Mouse (Mus musculus): ENCODE results near the gene Atp6v0a1. TPM values are rescaled to one million over a fixed set of nuclear protein-coding genes. Genes with fewer than 3 reads are reported as not detected.

Atp6v0a1 gene
- polyA plus RNA-seq, 1 experiment from 2014 or later, result 38.8 TPM

GRCm38 (mm10) chr11:101066549-101067412 is 57.5 kb downstream of the Atp6v0a1 start:
- no peaks in the 10 kb centered on the region for H3K9me3 ChIP-seq (ENCODE audit: control insufficient read depth, low read length)
- ATAC-seq, result peak; percentile 9; the same call in 1 of the 2 replicates
- peak overlapping the region; percentile 44 for H3K9ac ChIP-seq (ENCODE audit: low read depth, low read length)
- H3K4me3 ChIP-seq (ENCODE audit: low read length), result peak overlapping the region; percentile 35
- H3K27me3 ChIP-seq (replicated peaks; ENCODE audit: control insufficient read depth, insufficient read depth, low read length), result no peaks in the 10 kb centered on the region
- H3K4me2 ChIP-seq (ENCODE audit: low read depth, low read length), result peak overlapping the region; percentile 50
- WGBS, result 17% methylated on average over 18 of the region's 18 CpGs
- H3K27ac ChIP-seq (ENCODE audit: low read length), result peak overlapping the region; percentile 34; the same call in 1 of the 2 replicates
- H3K4me1 ChIP-seq (ENCODE audit: control insufficient read depth, insufficient read depth, low read length), result peaks cover 40% of the 10 kb centered on the region
- H3K36me3 ChIP-seq (ENCODE audit: control insufficient read depth, insufficient read depth, low read length), result no peaks in the 10 kb centered on the region

DNA sequence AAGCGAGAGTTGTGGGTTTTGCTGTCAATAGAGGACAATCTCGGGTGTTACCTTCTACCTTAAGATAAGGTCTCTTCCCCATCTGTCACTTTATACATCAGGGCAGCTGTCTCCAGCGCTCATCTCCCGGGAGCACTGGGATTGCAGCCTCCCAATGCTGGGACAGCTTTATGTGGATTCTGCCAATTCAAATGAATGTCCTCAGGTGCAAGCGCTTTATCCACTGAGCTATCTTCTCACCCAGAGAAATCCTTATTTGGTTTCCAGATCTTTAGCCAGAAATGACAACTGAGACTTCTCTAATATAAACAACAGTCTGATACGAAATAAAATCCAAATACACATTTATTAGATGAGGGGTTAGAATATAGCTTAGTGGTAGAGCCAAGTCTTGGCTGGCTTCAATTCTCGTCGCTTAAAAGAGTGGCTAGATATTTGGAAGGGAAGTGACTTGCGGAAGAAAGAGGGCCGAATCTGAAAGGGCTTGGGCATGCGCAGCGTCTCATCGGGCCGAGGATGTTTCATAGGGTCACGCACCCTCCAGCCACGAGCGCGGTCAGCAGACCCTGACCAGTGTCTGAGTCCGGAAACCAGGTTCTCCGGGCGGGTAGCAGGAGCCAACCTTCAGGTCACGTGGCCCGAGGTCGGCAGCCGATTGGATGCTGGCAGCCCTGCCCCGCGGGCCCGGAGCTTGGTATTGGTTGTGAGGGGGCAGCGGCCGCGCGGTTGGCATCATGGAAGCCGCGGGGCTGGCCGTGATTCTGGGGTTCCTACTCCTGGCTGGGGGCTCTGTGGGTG is 60.3 kb downstream of the Atp6v0a1 start, which contains the start of gene Naglu:
Naglu (plus strand) TSS at position 622 of the 798 bp plus-strand sequence.
- H3K27ac ChIP-seq (ENCODE audit: low read length), result 0 out of 2 replicates have a peak within 1 kb of the TSS, but pooled peaks have one; percentile 60
- no peaks in the 10 kb centered on the region for H3K36me3 ChIP-seq (ENCODE audit: control insufficient read depth, insufficient read depth, low read length)
- no peaks in the 10 kb centered on the region for H3K27me3 ChIP-seq (replicated peaks; ENCODE audit: control insufficient read depth, insufficient read depth, low read length)
- H3K4me3 ChIP-seq (ENCODE audit: low read length), result peak within 1 kb of the TSS; percentile 79
- peak within 1 kb of the TSS; percentile 81 for H3K9ac ChIP-seq (ENCODE audit: low read depth, low read length)
- peak within 1 kb of the TSS; percentile 96 for H3K4me2 ChIP-seq (ENCODE audit: low read depth, low read length)
- H3K4me1 ChIP-seq (ENCODE audit: control insufficient read depth, insufficient read depth, low read length), result peaks cover 14% of the 10 kb centered on the region
- WGBS, result 5% methylated on average over 35 of the region's 35 CpGs
- peak; percentile 88 for ATAC-seq
- H3K9me3 ChIP-seq (ENCODE audit: control insufficient read depth, low read length), result no peaks in the 10 kb centered on the region

DNA sequence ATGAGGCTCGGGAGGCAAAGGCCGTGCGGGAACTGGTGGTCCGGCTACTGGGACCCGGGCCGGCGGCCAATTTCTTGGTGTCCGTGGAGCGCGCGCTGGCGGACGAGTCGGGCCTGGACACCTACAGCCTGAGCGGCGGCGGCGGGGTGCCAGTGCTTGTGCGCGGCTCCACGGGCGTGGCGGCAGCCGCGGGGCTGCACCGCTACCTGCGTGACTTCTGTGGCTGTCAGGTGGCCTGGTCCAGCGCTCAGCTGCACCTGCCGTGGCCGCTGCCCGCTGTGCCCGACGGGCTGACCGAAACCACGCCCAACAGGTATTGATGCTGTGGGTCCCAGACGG is 60.9 kb downstream of the Atp6v0a1 start:
- under 1% methylated on average over 36 of the region's 36 CpGs for WGBS
- ATAC-seq, result peak; percentile 71
- 0 out of 2 replicates have a peak overlapping the region, but pooled peaks have one; percentile 60 for H3K27ac ChIP-seq (ENCODE audit: low read length)
- no peaks in the 10 kb centered on the region for H3K27me3 ChIP-seq (replicated peaks; ENCODE audit: control insufficient read depth, insufficient read depth, low read length)
- no peaks in the 10 kb centered on the region for H3K36me3 ChIP-seq (ENCODE audit: control insufficient read depth, insufficient read depth, low read length)
- peak overlapping the region; percentile 81 for H3K9ac ChIP-seq (ENCODE audit: low read depth, low read length)
- peaks cover 11% of the 10 kb centered on the region for H3K4me1 ChIP-seq (ENCODE audit: control insufficient read depth, insufficient read depth, low read length)
- H3K4me2 ChIP-seq (ENCODE audit: low read depth, low read length), result peak overlapping the region; percentile 96
- peak overlapping the region; percentile 79 for H3K4me3 ChIP-seq (ENCODE audit: low read length)
- no peaks in the 10 kb centered on the region for H3K9me3 ChIP-seq (ENCODE audit: control insufficient read depth, low read length)

DNA sequence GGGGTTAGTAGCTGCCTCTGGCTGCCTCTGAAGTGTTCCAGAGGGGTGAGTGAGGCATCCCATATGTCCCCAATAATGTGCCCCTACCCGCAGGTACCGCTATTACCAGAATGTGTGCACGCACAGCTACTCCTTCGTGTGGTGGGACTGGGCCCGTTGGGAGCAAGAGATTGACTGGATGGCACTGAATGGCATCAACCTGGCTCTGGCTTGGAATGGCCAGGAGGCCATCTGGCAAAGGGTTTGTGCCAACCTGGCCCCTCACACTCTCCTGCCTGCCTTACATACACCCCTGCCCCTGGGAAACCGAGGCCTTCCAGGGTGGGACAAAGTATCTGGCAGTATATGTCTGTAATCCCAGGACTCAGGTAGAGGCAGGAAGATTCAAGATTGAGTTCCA is 61.7 kb downstream of the Atp6v0a1 start:
- no peak overlapping the region for H3K4me3 ChIP-seq (ENCODE audit: low read length)
- H3K9me3 ChIP-seq (ENCODE audit: control insufficient read depth, low read length), result no peaks in the 10 kb centered on the region
- no peaks in the 10 kb centered on the region for H3K27me3 ChIP-seq (replicated peaks; ENCODE audit: control insufficient read depth, insufficient read depth, low read length)
- no peak for ATAC-seq
- no peak overlapping the region for H3K9ac ChIP-seq (ENCODE audit: low read depth, low read length)
- 73% methylated on average over 6 of the region's 6 CpGs for WGBS
- H3K4me1 ChIP-seq (ENCODE audit: control insufficient read depth, insufficient read depth, low read length), result peaks cover 10% of the 10 kb centered on the region
- no peak overlapping the region for H3K27ac ChIP-seq (ENCODE audit: low read length)
- H3K36me3 ChIP-seq (ENCODE audit: control insufficient read depth, insufficient read depth, low read length), result no peaks in the 10 kb centered on the region
- H3K4me2 ChIP-seq (ENCODE audit: low read depth, low read length), result peak overlapping the region; percentile 96

DNA sequence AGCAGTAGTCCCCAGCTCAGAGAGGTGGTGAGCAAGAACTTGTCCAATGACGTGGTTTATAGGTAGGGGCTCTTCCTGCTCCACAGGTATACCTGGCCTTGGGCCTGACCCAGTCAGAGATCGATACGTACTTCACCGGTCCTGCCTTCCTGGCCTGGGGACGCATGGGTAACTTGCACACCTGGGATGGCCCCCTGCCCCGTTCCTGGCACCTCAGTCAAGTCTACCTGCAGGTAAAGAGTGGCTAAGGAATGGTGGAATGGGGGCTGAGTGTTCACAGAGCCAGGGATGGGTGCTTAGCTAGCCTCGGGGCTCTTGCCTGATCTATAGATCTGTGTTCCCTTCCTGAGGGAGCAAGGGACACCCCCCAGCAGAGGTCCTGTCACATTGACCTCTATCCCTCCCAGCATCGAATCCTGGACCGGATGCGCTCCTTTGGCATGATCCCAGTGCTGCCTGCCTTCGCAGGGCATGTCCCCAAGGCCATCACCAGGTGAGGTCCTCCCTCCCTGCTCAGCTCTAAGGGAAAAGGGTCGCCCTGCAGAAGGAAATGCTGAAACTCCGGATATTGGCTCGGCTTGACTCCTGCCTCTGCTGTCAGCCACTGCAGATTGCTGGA is 62.7 kb downstream of the Atp6v0a1 start:
- Histone ChIP-seq H3K36me3 (ENCODE audit: control insufficient read depth, insufficient read depth, low read length) (no peaks in the 10 kb centered on the region), H3K4me2 (ENCODE audit: low read depth, low read length) (no peak overlapping the region), H3K4me3 (ENCODE audit: low read length) (no peak overlapping the region), H3K9ac (ENCODE audit: low read depth, low read length) (no peak overlapping the region), H3K4me1 (ENCODE audit: control insufficient read depth, insufficient read depth, low read length) (peaks cover 3% of the 10 kb centered on the region; the same call in 1 of the 2 replicates), H3K9me3 (ENCODE audit: control insufficient read depth, low read length) (no peaks in the 10 kb centered on the region), H3K27me3 (replicated peaks; ENCODE audit: control insufficient read depth, insufficient read depth, low read length) (no peaks in the 10 kb centered on the region), H3K27ac (ENCODE audit: low read length) (no peak overlapping the region)
- ATAC-seq, result no peak
- WGBS, result 76% methylated on average over 14 of the region's 14 CpGs

DNA sequence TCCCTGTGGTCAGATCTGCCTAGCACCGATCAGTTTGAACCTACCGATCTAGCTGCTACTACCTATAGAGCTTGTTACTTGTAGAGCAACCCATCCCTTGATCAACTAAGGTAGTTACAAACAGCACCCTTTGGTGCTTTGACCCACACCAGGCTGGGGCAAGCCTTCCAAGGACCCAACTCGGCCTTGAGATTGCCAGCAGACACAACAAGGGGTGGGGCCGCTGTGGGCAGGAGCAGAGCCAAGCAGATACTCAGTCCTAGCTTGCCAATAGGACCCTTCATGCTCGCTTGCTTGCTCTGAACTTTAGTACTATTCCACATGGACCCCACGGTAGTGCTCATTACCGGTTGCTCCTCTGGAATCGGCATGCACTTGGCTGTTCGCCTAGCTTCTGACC is 68.9 kb downstream of the Atp6v0a1 start, which contains the start of gene Hsd17b1:
Hsd17b1 (plus strand) TSS at position 291 of the 400 bp plus-strand sequence.
- 76% methylated on average over 9 of the region's 9 CpGs for WGBS

DNA sequence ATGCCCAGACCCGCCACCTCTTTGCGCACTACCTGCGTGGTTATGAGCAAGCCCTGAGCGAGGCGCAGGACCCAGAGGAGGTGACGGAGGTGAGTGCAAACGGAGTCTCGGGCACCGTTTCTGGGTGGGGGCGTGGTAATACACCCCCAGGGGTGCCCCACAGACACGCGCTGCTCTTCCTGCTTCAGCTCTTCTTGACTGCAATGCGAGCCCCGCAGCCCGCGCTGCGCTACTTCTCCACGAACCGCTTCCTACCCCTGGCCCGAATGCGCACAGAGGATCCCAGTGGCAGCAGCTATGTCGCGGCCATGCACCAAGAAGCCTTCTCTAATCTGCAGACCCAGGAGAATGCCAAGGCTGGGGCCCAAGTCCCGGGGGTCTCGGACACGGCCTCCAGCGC is 70.5 kb downstream of the Atp6v0a1 start:
- H3K4me2 ChIP-seq (ENCODE audit: low read depth, low read length), result peak overlapping the region; percentile 16; the same call in 1 of the 2 replicates
- WGBS, result 5% methylated on average over 27 of the region's 27 CpGs
- H3K9ac ChIP-seq (ENCODE audit: low read depth, low read length), result 0 out of 2 replicates have a peak overlapping the region, but pooled peaks have one; percentile 26
- no peak for ATAC-seq
- no peaks in the 10 kb centered on the region for H3K9me3 ChIP-seq (ENCODE audit: control insufficient read depth, low read length)
- no peak overlapping the region for H3K27ac ChIP-seq (ENCODE audit: low read length)
- H3K27me3 ChIP-seq (replicated peaks; ENCODE audit: control insufficient read depth, insufficient read depth, low read length), result peaks cover 33% of the 10 kb centered on the region
- H3K4me1 ChIP-seq (ENCODE audit: control insufficient read depth, insufficient read depth, low read length), result peaks cover 17% of the 10 kb centered on the region
- peak overlapping the region; percentile 21 for H3K4me3 ChIP-seq (ENCODE audit: low read length)
- H3K36me3 ChIP-seq (ENCODE audit: control insufficient read depth, insufficient read depth, low read length), result no peaks in the 10 kb centered on the region; the same call in 1 of the 2 replicates

More for the DNA sequence above, 68.9 kb downstream of the Atp6v0a1 start, which contains the start of gene Hsd17b1:
- H3K4me2 ChIP-seq (ENCODE audit: low read depth, low read length), result no peak within 1 kb of the TSS
- no peaks in the 10 kb centered on the region for H3K36me3 ChIP-seq (ENCODE audit: control insufficient read depth, insufficient read depth, low read length)
- no peak within 1 kb of the TSS for H3K4me3 ChIP-seq (ENCODE audit: low read length)
- no peaks in the 10 kb centered on the region for H3K9me3 ChIP-seq (ENCODE audit: control insufficient read depth, low read length)
- peaks cover 33% of the 10 kb centered on the region for H3K27me3 ChIP-seq (replicated peaks; ENCODE audit: control insufficient read depth, insufficient read depth, low read length)
- no peak within 1 kb of the TSS for H3K27ac ChIP-seq (ENCODE audit: low read length)
- no peak within 1 kb of the TSS for H3K9ac ChIP-seq (ENCODE audit: low read depth, low read length)
- ATAC-seq, result no peak
- peaks cover 9% of the 10 kb centered on the region for H3K4me1 ChIP-seq (ENCODE audit: control insufficient read depth, insufficient read depth, low read length)

DNA sequence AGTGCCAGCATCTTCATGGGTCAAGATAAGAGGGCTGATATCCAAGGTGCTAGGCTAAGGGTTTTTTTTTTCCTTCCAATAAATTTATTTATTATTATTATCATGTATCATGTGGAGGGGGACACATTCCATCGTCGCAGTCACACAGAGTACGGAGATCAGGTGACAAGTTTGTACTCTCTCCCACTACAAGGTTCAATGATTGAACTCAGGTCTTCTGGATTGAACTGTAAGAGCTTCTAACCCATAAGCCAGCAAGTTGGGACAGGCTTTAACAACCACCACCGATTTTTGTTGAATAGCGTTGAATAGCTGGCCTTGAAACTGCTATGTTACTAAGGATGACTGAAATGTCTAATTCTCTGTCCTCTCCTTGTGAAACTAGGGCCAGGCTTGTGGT is 71.2 kb downstream of the Atp6v0a1 start:
- Histone ChIP-seq H3K27ac (ENCODE audit: low read length) (no peak overlapping the region), H3K9ac (ENCODE audit: low read depth, low read length) (no peak overlapping the region), H3K4me3 (ENCODE audit: low read length) (no peak overlapping the region), H3K27me3 (replicated peaks; ENCODE audit: control insufficient read depth, insufficient read depth, low read length) (peaks cover 33% of the 10 kb centered on the region), H3K36me3 (ENCODE audit: control insufficient read depth, insufficient read depth, low read length) (no peaks in the 10 kb centered on the region; the same call in 1 of the 2 replicates), H3K4me2 (ENCODE audit: low read depth, low read length) (no peak overlapping the region), H3K4me1 (ENCODE audit: control insufficient read depth, insufficient read depth, low read length) (peaks cover 17% of the 10 kb centered on the region), H3K9me3 (ENCODE audit: control insufficient read depth, low read length) (no peaks in the 10 kb centered on the region)
- WGBS, result 64% methylated on average over 5 of the region's 5 CpGs
- ATAC-seq, result no peak
